Mouse (Mus musculus): ENCODE results near the gene Pgm2.

Pgm2 gene

GRCm38 (mm10) chr5:64144315-64144714 lies 51.6 kb downstream of the Pgm2 start:
- DNase-seq (ENCODE audit: low spot score) = no peak

DNA sequence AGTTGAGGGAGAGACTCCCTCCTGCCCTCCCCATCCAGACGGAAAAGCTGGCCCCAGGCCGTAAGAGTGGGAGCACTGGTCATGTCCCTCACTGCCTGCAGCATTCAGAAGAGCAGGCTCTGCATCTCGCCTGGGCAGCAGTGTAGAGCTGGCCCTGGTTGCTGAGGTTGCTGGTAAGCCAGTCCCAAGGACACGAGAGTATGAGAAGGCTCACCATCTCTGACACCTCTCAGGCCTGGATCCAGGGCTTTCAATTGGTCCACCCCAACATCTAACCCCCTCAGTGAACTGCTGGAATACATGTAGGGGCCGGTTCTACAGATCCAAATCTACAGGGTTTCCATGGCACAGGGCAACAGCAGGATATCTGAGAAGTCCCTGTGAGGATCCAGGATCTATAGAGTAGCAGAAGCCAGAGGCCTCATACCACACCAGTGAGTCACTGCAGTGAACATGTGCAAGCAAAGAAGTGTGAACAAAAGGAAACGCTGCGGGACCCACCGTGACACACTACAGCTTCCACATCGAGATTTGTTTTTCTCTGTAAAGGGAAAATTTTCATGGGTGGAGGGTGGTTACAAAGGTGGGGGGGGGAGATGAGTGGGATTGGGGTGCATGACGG lies 53.7 kb downstream of the Pgm2 start:
- DNase-seq (ENCODE audit: low spot score) = no peak

- DNase-seq (ENCODE audit: low spot score) = no peak
Measured at GRCm38 (mm10) chr5:64149184-64150127, 56.7 kb downstream of the Pgm2 start.

DNA sequence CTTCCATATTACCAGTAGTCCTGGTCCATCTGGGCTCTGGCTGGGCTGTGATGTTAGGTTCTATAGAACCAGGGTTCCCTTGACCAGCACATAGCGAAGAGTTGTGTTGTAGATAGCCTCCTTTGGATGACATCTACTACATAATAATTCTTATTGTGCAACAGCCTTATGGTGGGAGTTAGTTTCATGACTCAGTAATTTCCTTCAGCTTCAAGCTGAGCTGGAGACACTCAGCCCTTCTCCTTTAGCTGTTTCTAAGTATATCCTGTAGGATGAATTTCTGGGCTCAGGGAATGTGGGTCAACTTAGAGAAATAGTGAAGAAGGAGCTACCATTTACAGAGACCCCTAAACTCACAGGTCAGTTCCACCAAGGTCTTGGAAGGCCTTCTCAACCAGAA lies 60.6 kb downstream of the Pgm2 start:
- DNase-seq (ENCODE audit: low spot score) = no peak

DNA sequence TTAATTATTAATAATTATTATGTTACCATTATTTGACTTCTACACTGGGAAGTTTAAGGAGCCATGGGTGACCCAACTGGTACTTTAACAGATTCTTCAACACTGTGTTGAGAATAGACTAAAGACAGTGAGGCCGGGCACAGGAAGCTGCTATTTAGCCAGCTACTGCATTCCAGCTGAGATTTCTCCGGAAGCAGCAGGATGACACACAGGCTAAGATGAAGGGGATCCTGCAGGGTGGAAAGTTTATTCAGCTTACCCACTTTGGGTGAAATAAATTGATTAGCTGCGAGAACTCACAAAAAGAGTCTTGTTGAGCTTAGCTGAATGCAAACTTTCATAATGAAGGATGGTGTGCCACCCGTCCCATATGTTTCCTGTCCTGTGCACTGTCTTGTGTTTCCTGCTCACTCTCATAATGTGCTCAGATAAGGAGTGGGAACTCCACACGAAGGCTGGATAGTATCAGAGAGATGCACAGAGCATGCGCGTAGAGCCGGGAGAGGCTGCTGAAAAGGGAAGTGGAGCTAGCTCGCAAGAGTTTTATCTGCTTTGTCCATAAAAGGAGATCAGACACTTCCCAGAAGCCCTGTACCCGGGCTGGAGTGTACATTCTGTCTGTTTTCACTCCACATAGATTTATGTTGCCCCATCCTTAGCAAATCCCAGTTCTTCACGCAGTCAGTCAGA lies 63.3 kb downstream of the Pgm2 start, which contains the start of gene Tbc1d1:
Gene Tbc1d1 (plus strand): TSS at position 445 of the 690 bp plus-strand sequence.
- DNase-seq (ENCODE audit: low spot score) = peak; percentile 50

- DNase-seq (ENCODE audit: low spot score) = no peak
Measured at GRCm38 (mm10) chr5:64156579-64156978, 63.8 kb downstream of the Pgm2 start.

- DNase-seq (ENCODE audit: low spot score) = no peak
Measured at GRCm38 (mm10) chr5:64157926-64158325, 65.2 kb downstream of the Pgm2 start.

- no peak for DNase-seq (ENCODE audit: low spot score)
Measured at GRCm38 (mm10) chr5:64158501-64158900, 65.8 kb downstream of the Pgm2 start.

DNA sequence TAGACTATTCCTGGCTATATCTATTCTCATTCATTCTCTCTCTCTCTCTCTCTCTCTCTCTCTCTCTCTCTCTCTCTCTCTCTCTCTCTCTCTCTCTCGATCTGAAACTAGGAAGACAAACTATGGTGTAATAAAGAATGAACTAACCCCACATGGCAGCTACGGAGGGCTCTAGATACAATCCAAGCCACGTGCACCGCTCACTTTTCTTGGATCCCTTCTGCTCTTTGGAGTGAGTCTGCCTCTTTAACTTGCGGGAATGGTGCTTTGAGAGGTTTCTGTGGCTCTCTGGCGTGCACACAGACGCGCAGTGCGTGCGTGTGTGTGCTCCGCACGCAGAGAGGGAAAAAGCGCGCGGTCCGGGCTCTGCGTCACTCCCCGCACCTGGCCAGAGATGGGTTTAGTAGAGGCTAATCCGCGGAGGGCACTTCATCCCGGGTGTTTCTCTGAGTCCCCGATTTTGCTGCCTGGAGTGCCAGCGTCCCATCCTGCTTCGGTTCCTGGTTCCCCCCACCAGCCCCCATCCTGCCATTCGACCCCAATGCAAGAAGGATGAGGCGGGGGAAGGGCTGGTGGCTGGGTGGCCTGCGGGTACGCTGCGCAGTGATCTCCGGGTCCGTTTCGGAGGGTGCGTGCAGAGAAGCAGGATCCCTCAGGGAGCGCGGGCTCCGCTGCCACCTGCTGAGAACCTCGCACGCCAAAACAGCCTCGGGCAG lies 66.5 kb downstream of the Pgm2 start:
- peak; percentile 51 for DNase-seq (ENCODE audit: low spot score)

- peak; percentile 68 for DNase-seq (ENCODE audit: low spot score)
Measured at GRCm38 (mm10) chr5:64159781-64160704, 67.3 kb downstream of the Pgm2 start.

DNA sequence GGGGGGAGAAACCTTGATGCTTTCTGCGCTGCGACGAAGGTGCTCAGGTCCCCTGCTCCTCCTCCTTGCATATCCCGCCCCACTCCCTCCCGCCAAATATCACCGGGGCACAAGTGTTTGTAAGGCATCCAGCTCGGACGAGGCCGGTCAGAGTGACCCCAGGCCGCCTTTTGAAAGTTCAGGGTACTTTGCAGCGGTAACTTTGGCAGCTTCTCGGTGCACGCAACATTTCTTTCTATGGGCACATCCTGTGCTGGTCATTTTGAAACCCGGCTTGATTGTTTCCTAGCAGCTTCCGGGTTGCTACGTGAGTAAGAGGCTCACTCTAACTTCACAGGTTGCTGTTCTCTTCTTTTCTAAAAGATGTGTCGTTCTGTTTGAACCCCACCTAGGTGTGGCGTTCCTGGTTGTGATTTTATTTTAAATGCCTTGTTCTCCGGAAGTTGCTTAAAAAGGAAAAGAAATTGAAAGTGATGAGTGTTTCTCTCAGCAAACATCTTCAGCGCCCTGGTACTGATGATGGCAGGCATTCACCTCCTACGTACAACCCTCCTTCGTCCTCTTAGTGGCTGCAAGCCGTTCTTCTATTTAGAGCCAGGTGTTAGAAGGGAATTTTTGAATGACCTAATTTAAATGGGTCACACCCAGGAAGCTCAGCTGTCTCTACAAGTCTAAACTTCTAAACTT lies 68.1 kb downstream of the Pgm2 start:
- no peak for DNase-seq (ENCODE audit: low spot score)

- no peak for DNase-seq (ENCODE audit: low spot score)
Measured at GRCm38 (mm10) chr5:64161917-64162316, 69.2 kb downstream of the Pgm2 start.

GRCm38 (mm10) chr5:64162582-64162981 lies 69.8 kb downstream of the Pgm2 start:
- no peak for DNase-seq (ENCODE audit: low spot score)

DNA sequence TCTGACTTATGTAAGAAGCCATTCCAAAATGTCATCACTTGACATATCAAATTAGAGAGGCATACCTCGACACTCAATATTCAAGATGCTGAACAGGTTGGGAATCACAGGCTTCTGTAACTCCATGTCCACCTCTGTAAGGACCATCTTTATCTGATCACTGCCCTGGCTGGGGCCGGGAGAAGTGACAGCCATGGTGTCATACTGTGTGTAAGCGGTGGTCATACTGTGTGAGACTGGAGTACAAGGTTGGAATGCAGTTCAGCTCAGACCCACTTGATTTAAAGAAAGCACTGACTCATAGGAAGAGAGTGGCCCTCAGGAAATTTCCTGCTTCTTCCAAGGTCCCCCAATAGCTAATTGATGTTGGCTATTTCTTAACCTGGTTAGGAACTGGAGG lies 71.7 kb downstream of the Pgm2 start:
- DNase-seq (ENCODE audit: low spot score) = no peak

DNA sequence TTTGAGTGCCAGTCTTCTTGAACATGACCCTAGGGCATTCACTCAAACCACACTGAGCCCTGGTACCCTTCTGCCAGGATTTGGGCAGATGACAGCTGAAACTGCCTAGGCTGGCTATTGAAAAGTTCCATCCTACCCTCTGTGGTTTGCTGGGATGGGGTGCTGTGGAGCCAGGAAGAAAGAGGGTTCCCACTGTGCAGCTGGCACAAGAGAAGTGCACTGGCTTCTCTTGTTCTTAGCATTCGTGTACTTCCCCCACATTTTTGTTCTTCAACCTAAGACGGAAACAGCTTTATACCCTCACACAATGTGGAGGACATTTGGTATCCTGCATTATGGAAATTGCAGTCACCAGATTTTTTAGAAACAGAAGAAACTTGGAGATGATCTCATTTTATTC lies 73.1 kb downstream of the Pgm2 start:
- no peak for DNase-seq (ENCODE audit: low spot score)

GRCm38 (mm10) chr5:64168990-64169540 lies 76.3 kb downstream of the Pgm2 start:
- DNase-seq (ENCODE audit: low spot score) = no peak

- no peak for DNase-seq (ENCODE audit: low spot score)
Measured at GRCm38 (mm10) chr5:64172884-64173283, 80.1 kb downstream of the Pgm2 start.

DNA sequence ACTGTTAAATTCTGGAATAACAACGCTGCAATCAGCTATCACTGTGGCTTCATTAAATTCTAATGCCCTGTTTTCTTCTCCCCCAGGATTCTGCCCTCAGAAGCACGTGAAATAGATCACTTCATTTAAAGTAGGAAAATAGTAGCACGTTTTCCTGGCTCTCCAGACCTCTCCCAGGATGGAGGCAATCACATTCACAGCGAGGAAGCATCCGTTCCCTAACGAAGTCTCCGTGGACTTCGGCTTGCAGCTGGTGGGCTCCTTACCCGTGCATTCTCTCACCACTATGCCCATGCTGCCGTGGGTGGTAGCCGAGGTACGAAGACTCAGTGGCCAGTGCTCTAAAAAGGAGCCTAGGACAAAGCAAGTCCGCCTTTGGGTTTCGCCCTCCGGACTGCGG lies 80.6 kb downstream of the Pgm2 start:
- no peak for DNase-seq (ENCODE audit: low spot score)

DNA sequence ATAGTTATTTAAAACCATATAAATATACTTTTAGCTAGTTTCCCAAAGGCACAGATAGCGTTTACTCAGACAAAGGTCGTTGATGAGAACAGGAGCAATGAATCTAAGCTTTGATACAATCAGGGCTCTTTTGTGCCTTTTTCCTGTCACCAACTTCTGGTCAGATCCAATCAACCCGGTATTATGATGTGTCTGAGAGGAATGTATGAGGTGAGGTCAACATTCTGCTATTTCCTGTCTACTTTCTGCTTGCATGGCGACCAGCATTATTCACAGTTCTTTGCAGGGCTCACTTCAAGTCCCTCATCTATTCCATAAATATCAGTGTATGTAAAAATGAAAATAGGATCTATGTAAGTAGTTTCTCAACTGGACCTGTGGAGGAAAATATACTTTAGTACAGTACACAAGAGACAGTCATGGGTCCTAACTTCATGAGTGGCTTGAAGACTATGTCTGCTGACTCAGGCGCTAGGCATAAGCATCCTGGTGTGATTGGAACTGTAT lies 81.7 kb downstream of the Pgm2 start:
- DNase-seq (ENCODE audit: low spot score) = no peak
